Mouse (Mus musculus) thymus, adult 18-20 months (tissue): ENCODE data around the gene Krtap29-1.

Experiments
- DNase-seq, 2 experiments: peaks; one replicate each; pipeline ENCODE4 v3.0.0; 2022; ENCODE audit warnings: mixed read lengths in 2 of 2

The Krtap29-1 gene

GRCm38 (mm10) chr11:99978953-99979352 lies at the start of gene Krtap29-1:
Gene Krtap29-1 (minus strand): TSS chr11:99979053.
- DNase-seq: no peak

GRCm38 (mm10) chr11:100021438-100021837 lies 42.6 kb upstream of the Krtap29-1 start:
- no peak for DNase-seq

DNA sequence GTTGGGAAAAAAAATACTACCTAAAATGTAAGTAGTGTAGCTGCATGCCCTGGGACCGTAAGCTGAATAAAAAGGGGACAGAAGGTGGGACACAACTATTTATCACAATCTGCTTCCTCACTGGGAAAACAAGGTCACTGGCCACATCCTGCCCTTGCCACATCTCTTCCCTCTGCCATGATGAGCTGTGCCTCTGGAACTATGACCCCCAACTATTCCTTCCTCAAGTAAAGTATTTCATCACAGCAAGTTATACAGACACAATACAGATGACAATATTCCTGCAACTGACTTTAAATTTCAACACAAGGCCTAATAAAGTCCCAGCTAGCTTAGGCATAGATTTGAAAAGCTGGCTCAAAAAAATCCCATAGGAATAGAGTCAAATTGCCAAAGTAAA lies 40.6 kb upstream of the Krtap29-1 start:
- no peak for DNase-seq

GRCm38 (mm10) chr11:100016112-100016511 lies 37.3 kb upstream of the Krtap29-1 start, which contains the start of gene Krt33a:
Gene Krt33a (minus strand): TSS chr11:100016212.
- no peak for DNase-seq

DNA sequence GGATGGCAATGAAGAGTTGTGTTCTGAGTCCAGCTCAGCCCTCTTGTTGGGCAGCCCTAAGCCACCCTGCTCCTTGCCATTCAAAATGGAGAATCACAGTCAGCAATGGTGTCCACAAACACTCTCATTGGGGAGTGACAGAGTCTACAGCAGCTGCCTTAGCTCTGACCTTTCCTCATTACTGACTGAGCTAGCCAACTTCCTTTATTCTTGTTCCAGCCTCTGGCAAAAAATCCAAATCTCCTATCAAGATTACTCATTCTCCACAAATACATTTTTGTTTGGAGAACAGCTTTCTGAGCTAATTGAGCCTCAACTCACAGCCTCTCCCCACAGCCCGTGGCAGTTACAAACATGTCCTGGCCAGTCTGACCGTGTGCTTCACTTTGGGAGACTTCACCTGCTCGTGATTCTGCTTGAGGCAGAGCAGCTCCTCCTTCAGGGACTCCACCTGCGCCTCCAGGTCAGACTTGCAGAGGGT lies 34.9 kb upstream of the Krtap29-1 start:
- no peak for DNase-seq

DNA sequence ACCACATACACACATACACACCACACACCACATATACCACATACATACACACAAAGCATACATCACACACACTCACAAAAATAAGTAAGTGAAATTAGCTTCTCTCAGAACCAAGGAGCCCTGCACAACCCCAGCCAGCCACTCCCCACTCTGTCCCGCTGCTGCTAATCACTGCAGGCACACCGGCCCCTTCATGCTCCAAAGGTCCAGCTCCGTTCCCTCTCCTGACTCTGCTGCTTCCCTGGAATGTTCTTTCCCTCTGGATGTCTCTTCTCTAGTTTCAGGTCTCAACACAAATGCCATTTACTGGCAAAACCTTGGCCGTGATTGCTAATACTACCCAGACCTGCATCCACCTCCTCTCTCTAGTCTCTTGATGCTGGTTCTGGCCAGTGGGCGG lies 31.8 kb upstream of the Krtap29-1 start:
- no peak for DNase-seq

- DNase-seq: no peak
Measured at GRCm38 (mm10) chr11:100008336-100008735, 29.5 kb upstream of the Krtap29-1 start.

DNA sequence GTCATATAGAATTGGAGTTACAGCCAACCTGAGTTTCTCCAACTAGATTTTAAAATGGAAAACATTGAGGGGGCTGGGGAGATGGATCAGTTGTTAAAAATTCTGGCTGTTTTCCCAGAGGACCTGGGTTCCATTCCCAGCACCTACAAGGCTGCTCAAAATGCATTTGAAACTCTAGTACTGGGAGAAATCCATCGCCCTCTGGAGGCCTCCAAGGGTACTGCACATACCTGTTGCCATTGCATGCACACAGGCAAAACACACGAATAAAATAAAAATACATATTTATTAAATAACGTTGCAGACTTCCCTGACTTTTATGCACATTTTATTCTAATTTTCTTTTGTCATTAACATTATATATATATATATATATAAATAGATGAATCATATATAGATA lies 27.8 kb upstream of the Krtap29-1 start:
- no peak for DNase-seq

DNA sequence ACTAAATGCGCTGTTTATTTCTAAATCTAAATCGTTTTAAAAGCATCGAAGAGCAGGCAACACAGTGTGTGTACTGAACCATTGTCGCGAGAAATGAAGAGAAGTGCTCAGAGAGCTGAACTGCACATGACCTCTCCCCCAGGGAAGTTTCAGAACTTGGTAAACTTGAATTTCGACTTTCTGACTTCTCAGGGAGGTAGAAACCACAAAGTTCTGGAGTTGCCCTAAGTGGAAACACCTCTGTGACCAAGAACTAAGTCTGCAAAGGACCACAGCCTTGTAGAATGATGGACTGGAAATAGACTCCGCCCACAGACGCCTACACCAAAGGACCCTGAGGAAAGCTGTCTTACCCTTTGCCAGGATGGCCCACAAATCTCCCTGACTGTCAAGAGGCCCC lies 27.1 kb upstream of the Krtap29-1 start:
- no peak for DNase-seq

DNA sequence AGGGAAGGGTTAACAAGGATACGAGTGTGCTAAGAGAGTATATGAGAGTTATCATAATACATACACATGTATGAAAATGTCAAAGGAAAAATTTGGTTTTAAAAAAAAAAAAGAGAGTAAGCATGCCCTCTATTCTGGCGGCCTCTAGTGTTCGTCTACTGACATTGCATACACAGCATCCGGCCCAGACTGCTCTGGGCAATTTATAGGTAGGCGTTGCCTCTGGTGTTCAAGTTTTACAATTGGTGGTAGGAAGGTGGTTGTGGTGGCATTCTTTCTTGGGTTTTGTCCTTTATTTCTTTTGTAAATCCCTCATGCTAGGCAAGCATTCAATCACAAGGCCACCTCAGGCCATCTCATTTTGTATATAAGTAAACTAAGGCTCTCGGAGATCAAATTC lies 26.0 kb upstream of the Krtap29-1 start:
- DNase-seq: no peak

DNA sequence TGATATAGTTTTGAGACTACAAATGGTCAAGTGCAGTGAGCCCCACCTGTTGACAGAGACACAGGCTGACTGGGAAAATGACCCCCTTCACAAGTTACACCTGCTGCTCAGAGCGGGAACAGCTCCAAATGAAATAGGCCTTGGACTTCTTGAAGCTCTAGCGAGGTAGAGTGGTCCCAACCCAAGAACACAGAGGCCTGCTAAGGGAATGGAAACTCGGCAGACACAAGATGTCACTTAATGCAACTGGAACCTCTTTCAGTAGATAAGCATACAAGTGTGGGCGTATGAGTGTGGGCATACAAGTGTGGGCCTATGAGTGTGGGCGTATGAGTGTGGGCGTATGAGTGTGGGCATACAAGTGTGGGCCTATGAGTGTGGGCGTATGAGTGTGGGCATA lies 20.2 kb upstream of the Krtap29-1 start:
- DNase-seq: no peak

GRCm38 (mm10) chr11:99994384-99994661 lies 15.5 kb upstream of the Krtap29-1 start:
- no peak for DNase-seq

DNA sequence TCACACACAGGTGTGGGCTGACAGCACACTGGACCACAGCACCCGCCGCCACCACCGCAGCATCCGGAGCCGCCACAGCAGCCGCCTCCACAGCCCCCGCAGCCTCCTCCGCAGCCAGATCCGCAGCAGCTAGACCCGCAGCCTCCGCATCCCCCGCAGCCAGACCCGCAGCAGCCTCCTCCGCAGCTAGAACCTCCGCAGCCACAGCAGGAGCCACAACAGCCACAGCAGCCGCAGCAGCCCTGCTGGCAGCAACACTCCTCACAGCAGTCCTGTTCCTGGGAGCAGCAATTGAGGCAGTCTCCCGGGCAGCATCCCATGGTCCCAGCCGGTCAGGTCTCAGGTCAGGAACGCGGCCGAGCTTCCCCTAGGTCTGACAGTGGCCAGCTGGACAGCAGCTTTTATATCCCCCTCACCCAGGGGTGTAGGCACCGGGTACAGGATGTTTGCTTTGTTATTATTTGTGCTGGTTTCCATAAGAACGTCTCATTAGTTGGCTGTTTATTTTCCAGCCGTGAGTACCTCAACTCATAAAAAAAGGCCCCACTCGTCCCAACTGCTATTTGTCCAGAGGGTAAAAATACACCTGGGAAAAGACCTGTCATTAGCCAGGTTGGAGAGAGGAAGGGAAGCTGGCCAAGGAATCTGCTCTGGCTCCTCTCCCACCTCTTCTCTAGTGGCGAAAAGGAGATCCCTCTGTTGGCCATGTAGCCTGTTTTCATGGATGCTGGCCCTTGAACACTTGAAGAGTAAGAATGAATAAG lies 14.9 kb upstream of the Krtap29-1 start, which contains the start of gene Krtap17-1:
Krtap17-1 (minus strand) TSS at position 375 of the 764 bp plus-strand sequence.
- no peak for DNase-seq

DNA sequence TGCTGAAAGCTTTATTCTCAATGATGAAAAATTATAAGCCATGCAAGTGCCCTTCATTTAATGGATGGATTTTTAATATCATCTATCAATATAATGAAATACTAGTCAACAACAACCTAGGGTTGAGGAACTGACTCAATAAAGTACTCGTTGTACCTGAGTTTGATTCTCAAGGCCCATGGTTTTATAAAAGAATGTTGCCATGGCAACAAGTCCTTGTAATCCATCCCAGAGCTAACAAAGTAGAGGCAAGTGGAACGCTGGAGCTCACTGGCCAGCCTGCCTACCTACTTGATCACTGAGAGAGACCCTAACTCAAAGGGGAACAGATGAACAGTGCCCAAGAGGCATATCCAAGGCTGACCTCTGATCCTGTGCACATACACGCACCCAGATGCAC lies 11.7 kb upstream of the Krtap29-1 start:
- DNase-seq: no peak

GRCm38 (mm10) chr11:99989881-99990405 lies 11.1 kb upstream of the Krtap29-1 start:
- no peak for DNase-seq

DNA sequence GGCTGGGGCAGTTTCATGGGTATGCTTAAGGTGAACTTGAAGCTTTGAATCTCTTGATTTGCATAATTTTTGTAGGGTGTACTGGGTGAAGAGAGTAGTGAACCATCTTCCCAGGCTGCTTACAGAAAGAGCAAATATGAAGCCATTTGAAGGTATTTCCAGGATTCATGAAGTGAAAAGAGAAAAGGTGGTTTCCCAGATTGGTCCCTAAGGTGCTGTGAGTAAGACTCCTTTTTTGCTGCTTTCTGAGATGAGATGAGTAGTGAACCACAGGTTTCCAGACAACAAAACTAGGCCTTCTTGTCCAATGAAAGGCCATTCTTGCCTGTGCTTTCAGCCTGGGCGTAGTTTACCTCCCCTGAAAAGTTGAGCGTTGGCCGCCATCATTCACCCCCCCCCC lies 9.7 kb upstream of the Krtap29-1 start:
- no peak for DNase-seq

DNA sequence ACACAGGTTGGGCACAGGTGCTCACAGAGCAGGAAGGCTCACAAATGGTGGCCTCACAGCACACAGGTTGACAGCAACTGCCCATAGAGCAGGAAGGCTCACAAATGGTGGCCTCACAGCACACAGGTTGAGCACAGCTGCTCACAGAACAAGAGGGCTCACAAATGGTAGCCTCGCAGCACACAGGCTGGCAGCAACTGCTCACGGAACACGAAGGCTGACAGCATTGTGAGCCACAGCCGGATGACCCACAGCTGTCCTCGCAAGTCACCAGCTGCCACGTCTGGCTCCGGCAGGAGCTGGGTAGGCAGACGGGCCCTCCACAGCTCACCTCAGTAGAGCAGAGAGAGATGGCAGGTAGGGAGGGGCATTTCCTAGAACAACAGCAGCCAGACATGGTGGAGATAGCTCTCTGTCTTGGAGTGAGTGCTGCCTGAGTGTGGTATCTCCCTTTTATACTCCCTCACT lies 7.4 kb upstream of the Krtap29-1 start, which contains the start of gene Krtap16-1:
Krtap16-1 (minus strand) TSS at position 418 of the 468 bp plus-strand sequence.
- no peak for DNase-seq

GRCm38 (mm10) chr11:99985291-99986092 lies 6.6 kb upstream of the Krtap29-1 start:
- no peak for DNase-seq

DNA sequence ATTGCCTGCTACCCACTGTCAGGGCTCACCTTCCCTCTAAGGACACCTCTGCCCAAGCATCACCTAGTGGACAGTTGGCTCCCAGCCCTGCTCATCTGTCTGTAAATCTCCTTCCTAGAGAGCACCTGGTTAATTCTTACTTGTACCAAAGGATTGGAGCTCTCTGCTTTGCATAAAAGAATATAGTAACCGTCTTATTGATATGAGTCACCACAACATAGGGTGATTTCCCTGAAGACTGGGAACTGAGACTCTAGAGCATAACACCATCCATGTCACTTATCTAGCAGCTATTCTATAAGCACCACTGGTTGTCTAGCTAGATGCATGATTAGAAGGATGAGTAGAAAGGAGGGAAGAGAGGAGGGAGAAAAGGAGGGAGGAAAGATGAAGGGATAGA lies 4.6 kb upstream of the Krtap29-1 start:
- no peak for DNase-seq

- DNase-seq: no peak
Measured at GRCm38 (mm10) chr11:99982731-99983130, 3.9 kb upstream of the Krtap29-1 start.

DNA sequence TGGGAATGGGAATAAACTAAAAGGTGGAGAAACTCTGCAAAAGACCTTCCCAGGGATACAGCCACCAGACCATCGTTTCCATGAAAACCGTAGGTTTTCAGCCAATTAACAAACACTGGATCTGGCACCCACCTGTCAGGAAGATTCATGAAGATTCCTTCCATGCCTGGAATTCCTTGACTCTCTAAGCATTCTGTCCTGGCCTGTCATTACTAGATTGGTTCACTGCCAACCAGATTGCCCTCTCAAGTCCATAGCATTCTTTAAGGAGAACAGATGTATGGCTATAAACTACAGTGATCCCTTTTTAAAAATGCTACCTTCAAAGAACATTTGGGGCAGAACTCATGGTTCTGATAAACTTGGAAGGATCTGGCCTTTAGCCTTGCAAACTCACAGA lies 12.9 kb downstream of the Krtap29-1 start:
- no peak for DNase-seq

GRCm38 (mm10) chr11:99964213-99964612 lies 14.6 kb downstream of the Krtap29-1 start:
- DNase-seq: no peak

GRCm38 (mm10) chr11:99948175-99948574 lies 30.7 kb downstream of the Krtap29-1 start, which contains the start of gene Krtap9-5:
Gene Krtap9-5 (plus strand): TSS chr11:99948475.
- DNase-seq: no peak
